Mouse (Mus musculus): ENCODE measurements around the gene Pkd2l1. TPM values are rescaled to one million over a fixed set of nuclear protein-coding genes. Genes with fewer than 3 reads are reported as not detected.

Pkd2l1 gene
- not detected for total RNA-seq (2021)
- long read RNA-seq, experiment 1: 0 reads
- long read RNA-seq, experiment 2: 0 reads

DNA sequence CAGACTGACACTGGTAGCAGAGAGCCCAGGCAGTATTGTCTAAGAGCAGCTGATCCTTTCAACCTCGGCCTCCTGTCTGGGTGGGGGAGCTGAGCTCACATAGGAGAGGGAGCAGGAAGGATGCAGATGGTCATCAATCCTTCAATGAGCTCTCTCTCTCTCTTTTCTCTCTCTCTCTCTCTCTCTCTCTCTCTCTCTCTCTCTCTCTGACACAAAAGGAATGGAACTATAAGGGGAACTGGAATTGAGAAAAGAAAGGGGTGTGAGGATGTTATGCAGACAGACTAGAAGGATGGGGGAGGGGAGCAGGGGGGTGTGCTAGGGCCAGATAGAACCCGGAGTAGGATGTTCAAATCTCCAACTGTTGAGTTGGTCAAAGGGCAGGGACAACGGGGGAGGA, at the start of gene Pkd2l1:
Gene Pkd2l1 (minus strand): TSS at position 101 of the 400 bp plus-strand sequence.
- intact Hi-C loops (cut with DNase I): loop anchor here (10.0 kb wide), 1 partner anchor 342 kb away; no protein-coding TSS in a partner anchor
- no peak for DNase-seq

DNA sequence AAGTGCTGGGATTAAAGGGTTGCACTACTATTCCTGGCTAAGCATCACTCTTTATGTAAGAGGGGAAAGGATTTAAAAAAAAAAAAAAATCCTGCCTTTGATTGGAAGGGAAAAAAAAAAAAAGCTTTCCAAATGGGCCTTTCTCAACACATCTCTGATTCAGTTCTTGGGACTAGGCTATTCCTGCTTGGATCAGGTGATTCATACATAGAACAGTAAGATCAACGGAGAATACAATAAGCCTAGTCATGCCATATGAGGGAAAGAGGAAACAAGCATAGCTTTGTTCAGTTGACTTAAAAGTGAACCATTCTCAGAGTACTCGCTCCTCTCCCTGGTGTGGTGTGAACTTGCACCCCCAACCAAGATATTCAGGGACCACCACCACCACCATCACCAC, 46.7 kb upstream of the Pkd2l1 start:
- intact Hi-C loops (cut with DNase I): no loop called here
- no peak for DNase-seq

DNA sequence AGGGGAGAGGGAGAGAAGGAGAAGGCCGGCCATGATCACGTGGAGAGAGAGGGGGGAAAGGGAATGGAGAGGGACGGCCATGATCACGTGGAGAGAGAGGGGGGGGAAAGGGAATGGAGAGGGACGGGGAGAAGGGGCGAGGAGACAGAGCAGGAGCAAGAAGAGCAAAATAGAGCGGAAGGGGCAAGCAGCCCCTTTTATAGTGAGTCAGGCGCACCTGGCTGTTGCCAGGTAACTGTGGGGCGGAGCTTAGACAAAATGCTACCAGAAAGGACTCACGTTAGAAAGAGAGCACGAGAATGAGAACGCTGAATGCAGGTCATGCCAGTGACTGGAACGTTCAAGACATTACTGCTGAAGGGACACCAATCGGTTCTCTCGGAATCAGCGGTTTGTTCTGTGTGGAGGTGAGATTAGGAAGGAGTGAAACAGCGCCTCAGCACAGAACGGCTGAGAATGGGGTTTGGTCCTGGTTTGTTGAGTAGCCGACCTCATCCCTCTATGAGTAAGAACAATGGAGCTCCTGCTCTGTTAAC, 45.3 kb upstream of the Pkd2l1 start:
- intact Hi-C loops (cut with DNase I): no loop called here
- DNase-seq: no peak

- intact Hi-C loops (cut with DNase I): no loop called here
Measured at GRCm38 (mm10) chr19:44231608-44232151, 39.4 kb upstream of the Pkd2l1 start.

GRCm38 (mm10) chr19:44230212-44230611, 38.0 kb upstream of the Pkd2l1 start:
- intact Hi-C loops (cut with DNase I): no loop called here
- DNase-seq: no peak

More at GRCm38 (mm10) chr19:44231608-44232151, 39.4 kb upstream of the Pkd2l1 start:
- DNase-seq: no peak

DNA sequence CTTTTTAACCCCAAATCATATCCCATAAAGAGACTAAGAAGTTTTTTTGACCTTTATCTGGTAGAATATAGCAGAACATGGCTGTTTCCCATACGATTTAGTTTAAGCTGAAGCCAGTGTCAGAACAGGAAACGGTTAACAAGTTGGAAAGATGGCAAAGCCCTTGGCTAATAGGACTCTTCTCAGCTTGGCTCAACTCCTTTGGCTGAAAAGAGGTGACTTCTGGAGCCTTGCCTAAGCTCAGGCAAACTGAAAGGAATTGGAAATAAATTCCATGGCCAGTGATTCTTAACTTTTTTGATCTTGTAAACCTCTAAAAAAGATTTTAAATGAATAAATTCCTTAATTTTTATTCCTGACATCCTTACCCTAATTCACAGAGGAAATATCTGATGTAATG, 37.5 kb upstream of the Pkd2l1 start:
- no peak for DNase-seq
- intact Hi-C loops (cut with DNase I): no loop called here

- no peak for DNase-seq
- intact Hi-C loops (cut with DNase I): no loop called here
Measured at GRCm38 (mm10) chr19:44225728-44226127, 33.5 kb upstream of the Pkd2l1 start.

GRCm38 (mm10) chr19:44217958-44218525, 25.8 kb upstream of the Pkd2l1 start:
- no peak for DNase-seq
- intact Hi-C loops (cut with DNase I): no loop called here

DNA sequence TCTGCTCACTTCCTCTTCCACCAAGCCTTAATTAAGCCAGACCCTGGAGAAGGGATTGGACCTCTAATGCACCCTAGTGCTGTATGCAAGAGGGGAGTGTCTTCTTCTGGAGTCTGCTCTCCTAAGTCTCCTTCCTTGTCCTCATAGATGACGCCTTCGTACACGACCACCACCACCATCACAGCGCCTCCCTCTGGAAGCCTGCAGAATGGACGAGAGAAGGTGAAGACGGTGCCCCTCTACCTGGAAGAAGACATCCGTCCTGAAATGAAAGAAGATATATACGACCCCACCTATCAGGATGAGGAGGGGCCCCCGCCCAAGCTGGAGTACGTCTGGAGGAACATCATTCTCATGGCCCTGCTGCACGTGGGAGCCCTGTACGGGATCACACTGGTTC, 23.0 kb upstream of the Pkd2l1 start:
- no peak for DNase-seq

DNA sequence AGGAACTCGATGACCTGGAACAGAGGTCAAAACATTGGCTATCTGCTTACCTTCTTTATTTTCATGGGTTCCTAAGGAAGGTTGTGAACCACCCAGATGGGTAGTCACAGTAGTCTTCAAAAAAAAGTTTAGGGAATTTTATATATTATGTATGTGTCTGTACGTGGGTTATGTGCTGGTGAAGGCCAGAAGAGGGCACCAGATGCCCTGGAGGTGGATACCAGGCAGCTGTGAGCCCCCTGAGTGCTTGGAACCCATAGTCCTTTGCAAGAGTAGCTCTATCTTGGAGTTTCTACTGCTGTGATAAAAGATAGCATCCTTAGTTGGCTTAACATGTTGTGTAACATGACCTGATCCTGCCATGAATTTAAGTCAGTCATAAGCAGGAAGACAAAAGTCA, 14.8 kb upstream of the Pkd2l1 start:
- intact Hi-C loops (cut with DNase I): no loop called here
- no peak for DNase-seq

More for the DNA sequence above, 23.0 kb upstream of the Pkd2l1 start:
- intact Hi-C loops (cut with DNase I): no loop called here

DNA sequence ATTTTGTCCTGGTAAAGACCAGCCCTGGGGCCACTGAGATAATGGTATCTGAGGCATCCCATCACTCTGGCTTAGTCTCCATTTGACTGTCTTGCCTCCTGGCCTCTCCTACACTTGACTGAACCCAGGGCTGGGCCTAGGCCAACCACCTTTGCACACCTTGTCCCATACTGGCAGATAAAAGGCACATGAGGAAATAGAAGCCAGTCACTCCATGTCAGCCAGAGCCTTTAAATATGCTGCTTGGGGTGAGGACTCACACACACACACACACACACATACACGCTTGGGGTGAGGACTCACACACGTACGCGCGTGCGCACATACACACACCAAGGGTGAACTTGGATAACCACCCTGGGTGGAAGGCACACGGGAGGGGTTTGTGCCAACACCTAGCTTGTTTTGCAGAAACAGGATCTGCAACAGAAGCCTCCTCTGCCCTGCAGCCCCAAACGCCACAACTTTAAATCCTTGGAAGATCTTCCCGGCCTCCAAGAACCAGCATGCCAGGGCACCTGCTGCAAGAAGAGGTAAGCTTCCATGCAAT, 10.8 kb upstream of the Pkd2l1 start, which contains the start of gene Scd3:
Gene Scd3 (plus strand): TSS at position 255 of the 550 bp plus-strand sequence.
- intact Hi-C loops (cut with DNase I): no loop called here

DNA sequence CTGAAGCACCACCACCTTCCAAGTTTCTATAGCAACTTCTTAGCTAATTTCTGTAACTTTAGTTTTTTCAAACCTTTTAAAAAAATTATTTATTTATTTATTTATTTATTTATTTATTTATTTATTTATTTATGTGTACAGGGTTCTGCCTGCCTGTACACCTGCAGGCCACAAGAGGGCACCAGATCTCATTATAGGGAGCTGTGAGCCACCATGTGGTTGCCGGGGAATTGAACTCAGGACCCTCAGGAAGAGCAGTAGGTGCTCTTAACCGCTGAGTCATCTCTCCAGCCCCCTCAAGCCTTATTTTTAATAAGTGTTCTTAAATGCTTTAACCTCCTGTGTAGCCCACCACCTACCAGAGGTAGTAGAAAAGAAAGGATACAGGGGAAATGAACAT, 6.7 kb upstream of the Pkd2l1 start:
- intact Hi-C loops (cut with DNase I): loop anchor here (10.0 kb wide), 1 partner anchor 336 kb away; no protein-coding TSS in a partner anchor
- DNase-seq: peak; percentile 5 to 18

More for the DNA sequence above, 10.8 kb upstream of the Pkd2l1 start, which contains the start of gene Scd3:
- no peak for DNase-seq

DNA sequence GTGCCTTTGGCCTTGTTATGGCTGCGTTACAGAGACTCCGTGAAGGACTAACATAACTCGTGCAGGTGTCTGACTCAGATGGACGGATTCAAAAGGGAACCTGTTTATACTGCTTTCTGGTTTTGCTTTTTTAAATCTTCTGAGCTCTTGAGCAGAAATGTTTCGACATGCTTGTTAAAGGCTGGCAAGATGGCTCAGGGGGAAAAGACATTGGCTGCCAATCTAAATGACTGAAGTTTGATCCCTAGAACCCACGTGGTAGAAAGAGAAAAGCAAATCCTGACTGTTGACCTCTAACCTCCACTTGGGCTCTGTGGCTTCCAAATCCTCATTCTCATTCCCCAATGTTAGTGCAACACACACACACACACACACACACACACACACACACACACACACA, 6.3 kb upstream of the Pkd2l1 start:
- DNase-seq: no peak
- intact Hi-C loops (cut with DNase I): loop anchor here (10.0 kb wide), 1 partner anchor 336 kb away; no protein-coding TSS in a partner anchor

DNA sequence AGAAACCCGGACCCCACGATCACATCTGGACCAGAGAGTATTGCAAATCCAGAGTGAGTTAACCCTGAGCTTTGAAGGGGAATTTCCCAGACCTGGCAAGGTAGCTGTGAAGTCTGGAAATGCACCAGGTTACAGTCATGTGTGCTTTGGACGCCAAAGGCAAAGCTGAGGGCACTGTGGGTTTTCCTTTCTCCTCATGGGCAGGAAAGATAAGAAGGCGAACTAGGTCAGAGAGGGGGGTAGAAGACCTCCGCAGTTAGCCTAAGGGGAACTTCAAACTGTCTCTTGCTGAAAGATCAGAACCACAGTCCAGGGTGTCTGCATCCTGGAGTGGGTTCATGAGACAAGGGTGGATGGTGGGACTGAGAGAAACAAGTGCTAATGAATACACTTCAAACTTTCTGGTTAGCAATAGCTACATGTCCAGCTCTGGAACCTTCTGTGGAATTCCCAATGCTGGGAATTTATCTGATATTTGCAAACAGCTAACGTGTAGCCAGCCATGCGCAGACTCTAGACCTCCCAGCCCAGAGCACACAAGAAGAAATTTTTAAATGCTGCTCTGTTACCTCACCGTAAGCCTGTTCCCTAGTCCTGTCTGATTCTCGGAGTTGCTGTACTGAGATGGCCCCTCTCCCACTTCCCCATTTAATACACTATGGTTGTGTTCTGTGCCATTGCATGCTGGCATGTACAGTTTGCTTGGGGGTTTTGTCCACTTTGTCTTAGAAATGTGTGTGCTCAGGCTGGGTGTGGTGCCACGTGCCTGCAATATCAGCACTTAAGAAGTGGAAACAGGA, 5.0 kb upstream of the Pkd2l1 start:
- no peak for DNase-seq
- intact Hi-C loops (cut with DNase I): loop anchor here (10.0 kb wide), 1 partner anchor 338 kb away; no protein-coding TSS in a partner anchor

GRCm38 (mm10) chr19:44195138-44195537, 2.9 kb upstream of the Pkd2l1 start:
- DNase-seq: peak; percentile 66 to 79
- intact Hi-C loops (cut with DNase I): loop anchor here (2.0 to 10.0 kb wide), 2 partner anchors 100 to 340 kb away; no protein-coding TSS in a partner anchor

- DNase-seq: peak in 1 of 2 experiments; percentile 18
- intact Hi-C loops (cut with DNase I): loop anchor here (2.0 to 10.0 kb wide), 2 partner anchors 101 to 341 kb away; no protein-coding TSS in a partner anchor
Measured at GRCm38 (mm10) chr19:44193906-44194305, 1.7 kb upstream of the Pkd2l1 start.

DNA sequence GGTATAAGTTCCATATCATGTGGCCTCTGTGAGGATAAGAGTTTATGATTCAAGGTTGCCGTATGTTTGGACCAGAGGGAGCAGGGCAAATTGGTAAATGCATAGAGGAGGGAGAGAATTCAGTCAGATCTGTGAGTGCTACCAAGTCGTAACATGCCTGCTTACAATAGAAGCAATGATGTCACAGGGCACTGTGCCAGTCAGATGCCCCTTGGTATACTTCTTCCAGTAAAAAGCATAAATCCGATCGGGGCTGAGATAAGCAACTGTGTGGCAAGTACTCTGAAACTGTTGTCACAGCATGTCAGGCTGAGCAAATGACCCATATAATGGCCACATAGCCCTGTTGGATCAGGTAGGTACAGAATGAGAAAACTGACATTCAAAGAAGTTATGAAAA, 3.2 kb downstream of the Pkd2l1 start:
- intact Hi-C loops (cut with DNase I): no loop called here

DNA sequence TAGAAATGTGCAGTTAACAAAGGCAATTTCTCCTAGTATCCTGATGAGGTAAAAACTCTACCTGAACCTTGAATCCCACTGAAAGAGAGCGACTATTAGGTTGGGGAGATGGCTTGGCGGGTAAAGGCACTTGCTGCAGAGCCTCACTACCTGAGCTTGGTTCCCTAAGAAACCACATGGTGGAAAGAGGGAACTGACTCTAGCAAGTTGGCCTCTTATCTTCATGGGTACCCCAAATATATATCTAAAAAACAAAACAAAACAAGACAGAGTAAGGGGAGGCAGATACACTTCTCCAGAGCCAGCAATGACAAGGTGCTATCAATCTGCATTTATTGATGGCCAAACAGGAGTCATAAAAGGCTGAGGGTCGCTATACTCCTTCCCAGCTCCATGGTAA, 8.3 kb downstream of the Pkd2l1 start:
- intact Hi-C loops (cut with DNase I): no loop called here
- no peak for DNase-seq

More for the DNA sequence above, 3.2 kb downstream of the Pkd2l1 start:
- DNase-seq: no peak

GRCm38 (mm10) chr19:44180502-44180901, 11.7 kb downstream of the Pkd2l1 start:
- DNase-seq: no peak
- intact Hi-C loops (cut with DNase I): no loop called here

DNA sequence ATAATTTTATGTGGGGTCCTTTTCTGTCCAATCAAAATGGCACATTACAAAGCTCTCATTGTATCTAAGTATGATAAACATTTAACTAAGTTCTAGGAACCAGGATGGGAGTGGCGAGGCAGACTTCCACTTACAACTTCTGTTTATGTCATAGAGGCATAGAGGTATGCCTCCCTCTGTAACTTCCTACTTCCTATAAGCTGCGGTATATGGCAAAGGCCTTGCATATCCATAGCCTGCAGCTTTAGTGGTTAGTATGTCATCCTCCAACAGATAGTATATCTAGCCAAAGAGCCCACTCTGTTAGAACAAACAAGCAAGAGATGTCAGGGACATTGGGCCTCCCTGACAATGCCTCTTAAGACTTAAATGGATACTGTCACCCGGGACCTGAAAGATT, 15.5 kb downstream of the Pkd2l1 start:
- no peak for DNase-seq
- intact Hi-C loops (cut with DNase I): no loop called here

Data from heart, postnatal 14 days (tissue).